Mouse (Mus musculus) layer of hippocampus, adult 8-10 months (tissue): Measurements from ENCODE around the gene Zfhx3. TPM values are rescaled to one million over a fixed set of nuclear protein-coding genes. Genes with fewer than 3 reads are reported as not detected.

Experiments used
- DNase-seq, 2 experiments: peaks; one replicate each; pipeline ENCODE4 v3.0.0; 2022; ENCODE audit warnings: low spot score in 2 of 2
- total RNA-seq, 4 experiments: library from RNA; stranded (reverse); gene quantifications; 2 replicates each; pipeline ENCODE4 v1.2.4; 2022

The Zfhx3 gene
- total RNA-seq, 4 experiments from 2014 or later, result 4.5 to 7.6 (median 6.7) TPM

GRCm38 (mm10) chr8:108239531-108239930 is 297.1 kb downstream of the Zfhx3 start:
- peak; percentile 15 to 45 for DNase-seq

DNA sequence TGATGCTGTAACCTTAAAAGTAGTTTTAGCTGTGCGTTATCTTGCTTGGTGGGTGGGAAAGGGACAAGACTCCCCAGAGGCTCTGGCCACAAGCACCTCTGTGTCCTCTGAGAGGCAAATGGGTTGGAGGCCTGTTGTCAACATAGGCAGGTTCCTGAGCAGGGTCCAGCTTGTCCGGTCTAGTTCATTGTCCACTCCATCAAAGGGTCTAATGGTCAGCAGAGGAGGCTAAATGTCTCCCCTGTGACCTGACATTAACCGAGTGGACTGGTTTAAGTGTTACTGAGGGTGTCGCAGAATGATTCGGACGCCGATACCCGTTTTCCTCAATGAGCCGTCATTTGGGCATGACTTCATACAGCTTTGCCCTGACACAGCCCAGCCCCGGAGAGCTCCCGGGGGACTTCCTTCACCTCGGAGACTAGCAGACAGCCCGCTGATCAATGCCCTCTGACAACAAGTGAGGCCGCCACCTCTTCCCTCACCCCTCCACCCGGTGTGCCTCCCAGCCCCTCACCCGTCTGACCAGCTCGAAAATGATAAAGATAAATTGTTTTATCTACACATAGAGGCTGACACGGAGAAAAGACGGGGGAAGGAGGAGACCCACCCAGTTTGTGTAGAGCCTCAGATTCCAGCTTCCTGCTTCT is 298.7 kb downstream of the Zfhx3 start:
- DNase-seq, result no peak

DNA sequence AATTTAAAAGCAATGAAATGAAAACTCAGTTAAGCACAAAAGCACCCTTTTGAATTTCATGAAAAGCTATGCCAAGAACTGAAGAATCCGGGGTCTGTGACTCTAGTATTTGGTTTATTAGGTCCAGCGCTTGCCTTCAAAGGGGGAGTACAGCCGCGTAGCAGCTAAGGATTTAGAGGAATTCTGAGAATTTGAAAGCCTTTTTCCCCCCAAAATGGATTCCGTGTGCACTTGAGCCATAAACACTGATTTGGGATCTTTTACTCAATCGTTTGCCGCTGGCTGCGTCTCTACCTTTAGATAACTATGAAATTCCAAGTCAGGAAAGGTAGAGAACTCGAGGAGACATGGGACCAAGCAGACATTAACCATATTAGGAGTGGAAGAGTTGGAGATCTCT is 300.8 kb downstream of the Zfhx3 start:
- DNase-seq, result no peak

GRCm38 (mm10) chr8:108244636-108245494 is 302.4 kb downstream of the Zfhx3 start:
- DNase-seq, result no peak

DNA sequence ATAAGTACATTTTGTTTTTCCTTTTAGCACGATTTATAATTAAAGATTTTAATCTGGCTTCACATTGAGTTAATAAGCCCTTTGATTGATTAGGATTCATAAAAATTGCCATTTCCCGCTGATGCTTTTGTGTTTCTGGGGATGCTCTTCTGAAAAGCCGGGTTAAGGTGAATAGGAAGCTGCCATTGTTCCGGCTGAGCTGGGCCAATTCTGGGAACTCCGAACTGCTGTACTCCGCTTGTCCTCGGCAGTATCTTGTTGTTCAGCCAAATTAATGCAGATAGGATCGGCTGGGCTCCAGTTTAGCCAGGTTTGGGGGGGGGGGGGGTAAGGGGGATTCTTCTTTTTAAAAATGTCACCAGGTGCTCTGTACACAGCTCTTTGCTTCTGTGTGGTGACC is 303.1 kb downstream of the Zfhx3 start:
- DNase-seq, result no peak

- no peak for DNase-seq
Measured at GRCm38 (mm10) chr8:108246035-108246933, 303.8 kb downstream of the Zfhx3 start.

GRCm38 (mm10) chr8:108246934-108247417 is 304.5 kb downstream of the Zfhx3 start:
- DNase-seq, result no peak

DNA sequence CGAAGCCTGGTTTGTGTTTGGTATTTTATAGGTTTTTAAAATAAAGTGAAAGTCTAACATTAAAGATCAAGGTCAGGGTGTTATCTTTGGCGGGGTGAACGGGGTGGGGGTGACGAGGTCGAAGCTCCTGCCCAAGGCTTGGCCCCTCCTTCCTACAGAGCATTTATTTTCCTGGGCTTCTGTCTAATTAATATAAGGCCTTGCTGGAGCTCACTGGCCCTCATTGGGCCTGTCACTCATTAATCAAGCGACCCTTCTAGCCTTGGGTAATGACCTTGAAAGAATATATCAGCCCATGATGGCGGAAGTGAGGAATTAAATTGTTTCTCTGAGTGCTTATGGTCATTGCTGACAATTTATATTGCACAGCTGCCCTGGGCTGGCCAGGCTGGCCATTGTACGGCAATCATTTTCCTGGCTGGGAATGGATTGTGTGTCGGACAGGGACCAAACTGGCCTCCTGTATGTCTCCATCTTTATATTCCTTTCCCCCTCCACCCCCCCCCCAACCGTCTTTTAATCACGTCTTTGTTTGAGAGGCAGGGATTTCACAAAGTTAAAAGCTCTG is 322.2 kb downstream of the Zfhx3 start:
- no peak for DNase-seq

DNA sequence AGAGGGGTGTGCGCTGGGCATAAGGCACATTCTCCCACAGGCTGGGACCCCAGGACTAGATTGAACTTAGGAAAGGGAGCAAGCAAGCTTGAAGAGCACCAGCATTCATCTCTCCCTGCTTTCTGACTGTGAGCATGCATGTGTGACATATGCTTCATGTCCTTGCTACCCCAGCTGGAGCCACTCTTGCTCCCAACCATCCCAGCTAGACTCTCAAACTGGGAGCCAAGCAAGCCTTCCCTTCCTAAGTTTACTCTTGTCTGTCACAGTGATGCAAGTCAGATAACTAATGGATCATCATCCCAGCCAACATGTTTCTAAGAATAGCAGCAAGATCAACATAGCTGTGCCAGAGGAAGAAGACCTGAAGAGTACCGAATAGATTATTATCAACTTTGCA is 335.5 kb downstream of the Zfhx3 start:
- DNase-seq, result no peak

DNA sequence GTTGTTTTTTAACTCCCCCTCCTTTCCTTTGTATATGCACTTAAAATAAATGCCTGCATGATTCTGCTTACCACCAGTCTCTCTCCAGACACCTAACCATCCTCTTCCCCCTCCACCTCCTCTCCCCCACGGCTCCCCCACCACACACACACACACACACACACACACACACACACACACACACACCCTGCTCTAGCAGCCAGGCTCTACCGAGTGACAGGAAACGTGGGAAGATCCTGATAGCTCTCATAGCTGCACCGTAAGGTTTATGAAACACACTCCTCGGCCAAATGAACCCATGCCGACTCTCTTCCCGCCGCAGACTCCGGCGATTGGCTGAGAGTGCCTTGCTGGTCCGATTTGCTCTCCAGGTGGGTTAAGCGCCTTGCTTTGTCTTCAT is 339.5 kb downstream of the Zfhx3 start:
- DNase-seq, result no peak

GRCm38 (mm10) chr8:108286117-108286516 is 343.7 kb downstream of the Zfhx3 start:
- no peak for DNase-seq

- DNase-seq, result no peak
Measured at GRCm38 (mm10) chr8:108300964-108301615, 358.6 kb downstream of the Zfhx3 start.

DNA sequence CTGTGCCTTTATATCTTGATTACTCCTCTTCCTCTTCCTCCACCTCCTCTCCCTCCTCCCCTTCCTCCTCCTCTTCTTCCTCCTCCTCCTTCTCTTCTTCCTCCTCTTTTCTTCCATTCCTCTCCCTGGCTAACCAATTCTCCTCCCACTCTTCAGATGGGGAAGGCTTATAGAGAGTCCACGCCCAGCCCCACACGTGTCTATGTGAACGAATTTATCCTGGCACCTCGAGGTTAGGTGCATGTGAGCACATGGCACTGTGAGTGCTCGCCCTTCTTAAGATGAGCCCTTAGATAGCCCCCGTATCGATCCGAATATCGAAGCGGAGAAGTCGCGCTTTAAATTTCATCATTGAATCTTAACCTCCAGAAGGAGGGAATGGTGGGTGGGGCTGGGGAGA is 359.2 kb downstream of the Zfhx3 start:
- DNase-seq, result no peak

DNA sequence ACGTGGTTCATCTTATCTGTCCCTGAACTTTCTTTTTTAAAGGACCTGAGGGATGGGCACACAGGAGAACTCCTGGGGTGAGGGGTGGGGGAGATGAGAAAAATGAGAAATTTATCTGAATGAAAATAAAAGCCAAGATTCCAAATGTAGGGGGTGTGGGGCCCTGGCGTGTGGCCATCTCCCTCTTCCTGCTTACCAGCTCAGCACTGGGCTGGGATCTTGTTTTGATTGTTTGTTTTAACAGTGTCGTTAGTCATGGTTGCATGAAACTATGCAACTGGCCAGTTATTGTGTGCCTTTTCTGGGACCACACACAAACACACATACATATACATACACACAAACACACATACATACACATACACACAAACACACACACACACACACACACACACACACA is 362.9 kb downstream of the Zfhx3 start:
- no peak for DNase-seq

- DNase-seq, result no peak
Measured at GRCm38 (mm10) chr8:108309525-108310246, 367.2 kb downstream of the Zfhx3 start.

- DNase-seq, result no peak
Measured at GRCm38 (mm10) chr8:108315046-108315445, 372.6 kb downstream of the Zfhx3 start.

- no peak for DNase-seq
Measured at GRCm38 (mm10) chr8:108317532-108318093, 375.2 kb downstream of the Zfhx3 start.

DNA sequence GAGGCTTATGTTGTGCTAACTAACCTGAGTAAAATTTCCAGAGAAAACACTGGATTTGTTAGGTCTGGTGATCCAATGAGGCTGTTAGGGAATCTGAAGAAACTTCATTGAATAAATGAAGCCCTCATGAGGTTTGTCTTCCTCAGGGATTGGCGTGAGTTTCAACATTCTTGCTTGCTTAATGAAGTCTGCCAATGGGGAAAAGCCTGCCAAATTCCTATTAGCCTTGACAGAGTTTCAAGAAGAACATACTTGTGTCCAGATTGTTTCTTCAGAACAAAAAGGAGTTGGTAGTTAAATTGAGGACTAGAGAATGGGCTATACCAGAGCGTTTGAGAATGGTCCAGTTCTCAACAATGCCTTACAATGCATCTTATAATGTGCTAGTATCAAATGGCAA is 385.3 kb downstream of the Zfhx3 start:
- peak; percentile 9 to 14 for DNase-seq

- no peak for DNase-seq
Measured at GRCm38 (mm10) chr8:108348352-108348751, 405.9 kb downstream of the Zfhx3 start.

GRCm38 (mm10) chr8:108348776-108349175 is 406.3 kb downstream of the Zfhx3 start:
- no peak for DNase-seq
